Mouse (Mus musculus): ENCODE data around the gene Fbxw9.

DNA sequence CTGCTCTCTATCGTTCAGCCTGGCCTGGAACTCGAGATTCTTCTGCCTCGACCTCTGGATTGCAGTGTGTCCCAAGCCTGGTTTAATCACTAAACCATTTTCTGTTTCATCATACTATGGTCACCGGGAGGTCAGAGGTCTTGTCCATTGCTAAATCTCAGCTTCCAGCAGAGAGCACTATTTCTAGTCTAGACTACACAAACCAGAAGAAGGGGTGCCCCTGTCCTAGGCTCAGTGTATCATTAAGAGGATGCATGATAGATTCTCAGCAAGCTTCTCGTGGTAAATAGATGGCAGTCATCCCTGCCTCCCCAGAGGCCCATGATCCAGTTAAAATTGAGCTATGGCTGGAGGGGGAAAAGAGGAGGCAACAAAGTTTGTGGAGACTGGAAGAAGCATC, 11.2 kb downstream of the Fbxw9 start:
- TF ChIP-seq CTCF (IDR thresholded peaks at IDR 0.05; ENCODE audit: extremely low read depth, insufficient read length, insufficient replicate concordance, low read depth, low read length): no peak
- no peak for TF ChIP-seq POLR2A (IDR thresholded peaks at IDR 0.05; ENCODE audit: low read depth, low read length)

Data from small intestine, adult 2 months (tissue).